ENCODE assay signal across 15 mouse cellular contexts in genomic region chr6:17941916-17942315, GRCm38 (mm10).
DNase-seq lines count a peak whose midpoint lies in the region; ATAC-seq and TF ChIP-seq lines count a peak whose summit lies in the region.
"Had no signal": no experiment of that assay in that cellular context is flagged by ENCODE, and none has a peak within 500 bp of the region (broad histone marks: within the 10 kb centered on the region; RNA-seq: fewer than 3 reads in every experiment).

No protein-coding gene starts in this region.

- no peak for ATAC-seq in heart, embryonic 13.5 days (ENCODE audit: extremely low read depth, insufficient number of reproducible peaks, low FRiP score, low TSS enrichment)
- ATAC-seq in lung, postnatal 0 days: peak; percentile 59
- no peak for ATAC-seq in erythroblast, adult 5-6 weeks (replicated peaks; ENCODE audit: low FRiP score, poor library complexity, severe bottlenecking)
- no peak for ATAC-seq in monocyte, adult 5-6 weeks (replicated peaks; ENCODE audit: insufficient number of reproducible peaks, low FRiP score, low TSS enrichment, poor library complexity, severe bottlenecking)
- ATAC-seq: intestine, embryonic 16.5 days had no signal

- intact Hi-C loops in heart, postnatal 14 days (cut with DNase I): no loop called here

- H3K4me3 ChIP-seq in heart, embryonic 13.5 days: no peak overlapping the region
- no peak overlapping the region for H3K4me3 ChIP-seq in lung, postnatal 0 days (ENCODE audit: low read depth, low read length)
- H3K4me3 ChIP-seq: embryonic facial prominence, embryonic 15.5 days; heart, adult 2 months; limb, embryonic 10.5 days had no signal

- no peak overlapping the region for H3K4me2 ChIP-seq in heart, embryonic 13.5 days
- H3K4me2 ChIP-seq in lung, postnatal 0 days (replicated peaks; ENCODE audit: low read depth, low read length): no peak overlapping the region
- H3K4me2 ChIP-seq: embryonic facial prominence, embryonic 15.5 days had no signal

- 12% methylated on average over 2 of the region's 2 CpGs for WGBS in heart, embryonic 13.5 days
- 31% methylated on average over 2 of the region's 2 CpGs for WGBS in lung, postnatal 0 days

- no peak for TF ChIP-seq CTCF in lung, postnatal 0 days (IDR thresholded peaks at IDR 0.05)

- no peaks in the 10 kb centered on the region for H3K27me3 ChIP-seq in heart, embryonic 13.5 days (replicated peaks)
- H3K27me3 ChIP-seq in lung, postnatal 0 days (replicated peaks; ENCODE audit: insufficient read depth, low read length): no peaks in the 10 kb centered on the region
- H3K27me3 ChIP-seq: embryonic facial prominence, embryonic 15.5 days had no signal

- peaks cover 58% of the 10 kb centered on the region for H3K4me1 ChIP-seq in heart, embryonic 13.5 days
- 0 out of 2 replicates have a peak, but pooled peaks cover 3% of the 10 kb centered on the region for H3K4me1 ChIP-seq in lung, postnatal 0 days (ENCODE audit: insufficient read depth, low read depth, low read length)
- H3K4me1 ChIP-seq: embryonic facial prominence, embryonic 15.5 days had no signal

- DNase-seq in cerebellum, adult 11-12 months: peak; percentile 12
- no peak for DNase-seq in cerebellum, adult 8-10 months
- DNase-seq in heart, postnatal 14 days: no peak
- DNase-seq in lung, postnatal 0 days (ENCODE audit: low spot score): peak; percentile 60
- DNase-seq in lung, postnatal 36 days: no peak
- DNase-seq: heart, adult 2 months; midbrain, embryonic 14.5 days; thymus, postnatal 36 days had no signal

- no peak overlapping the region for H3K9ac ChIP-seq in heart, embryonic 13.5 days
- no peak overlapping the region for H3K9ac ChIP-seq in lung, postnatal 0 days (replicated peaks; ENCODE audit: low read depth)
- H3K9ac ChIP-seq: embryonic facial prominence, embryonic 15.5 days; liver, embryonic 14.5 days had no signal

- TF ChIP-seq EP300 in lung, postnatal 0 days (IDR thresholded peaks at IDR 0.05): peak; percentile 4; the same call in 1 of the 2 replicates

- peaks cover 14% of the 10 kb centered on the region; the same call in 1 of the 2 replicates for H3K36me3 ChIP-seq in heart, embryonic 13.5 days
- no peaks in the 10 kb centered on the region for H3K36me3 ChIP-seq in lung, postnatal 0 days (ENCODE audit: insufficient read depth, low read length)
- H3K36me3 ChIP-seq: embryonic facial prominence, embryonic 15.5 days; limb, embryonic 10.5 days had no signal

- 0 out of 2 replicates have a peak overlapping the region, but pooled peaks have one; percentile 26 for H3K27ac ChIP-seq in heart, embryonic 13.5 days (replicated peaks)
- peak overlapping the region; percentile 38; the same call in 1 of the 2 replicates for H3K27ac ChIP-seq in lung, postnatal 0 days (ENCODE audit: low read length)
- H3K27ac ChIP-seq: embryonic facial prominence, embryonic 15.5 days; heart, adult 2 months; limb, embryonic 10.5 days; liver, embryonic 14.5 days had no signal

- H3K9me3 ChIP-seq in heart, embryonic 13.5 days: no peaks in the 10 kb centered on the region
- H3K9me3 ChIP-seq in lung, postnatal 0 days (ENCODE audit: low read length): no peaks in the 10 kb centered on the region
- H3K9me3 ChIP-seq: embryonic facial prominence, embryonic 15.5 days; limb, embryonic 10.5 days had no signal

Comparison
In these comparisons a context has a peak if more than half of its experiments do, and no peak if none do; other contexts are left out.
1. DNase-seq: peak in cerebellum, adult 11-12 months (single experiment) and lung, postnatal 0 days (single experiment); none in cerebellum, adult 8-10 months (single experiment), heart, postnatal 14 days (0 of 2) and lung, postnatal 36 days (single experiment).